Mouse (Mus musculus) kidney, embryonic 16.5 days (tissue): ENCODE results near the gene Maml2. TPM values are rescaled to one million over a fixed set of nuclear protein-coding genes. Genes with fewer than 3 reads are reported as not detected.
"Not testable (repeated sequence)": the region's sequence is repeated elsewhere in the genome, so short reads cannot be mapped to it uniquely, and the experiment has no call there.

Experiments
- ATAC-seq: fragments of 200-750 bp; cut with Nextera tagmentation; 2 replicates; pipeline ENCODE4 v1.8.0; 2017; ENCODE audit warnings: moderate TSS enrichment; ENCODE audit not compliant: low FRiP score, low TSS enrichment
- H3K27ac ChIP-seq: fragments of 300-500 bp; sonication (generic); 2 replicates; pipeline ENCODE4 v1.5.1; 2014; ENCODE audit warnings: low read length
- H3K27me3 ChIP-seq: fragments of 300-500 bp; sonication (generic); 2 replicates; pipeline ENCODE4 v1.6.1; 2014; ENCODE audit warnings: low read length, control low read depth, mixed read lengths; ENCODE audit not compliant: insufficient read depth
- H3K36me3 ChIP-seq: fragments of 300-500 bp; sonication (generic); 2 replicates; pipeline ENCODE4 v1.6.1; 2014; ENCODE audit warnings: low read length, control low read depth, mixed read lengths; ENCODE audit not compliant: insufficient read depth
- H3K4me1 ChIP-seq: fragments of 300-500 bp; sonication (generic); 2 replicates; pipeline ENCODE4 v1.6.1; 2014; ENCODE audit warnings: low read length, control low read depth, mixed read lengths; ENCODE audit not compliant: insufficient read depth
- H3K4me2 ChIP-seq: fragments of 300-500 bp; sonication (generic); replicated peaks from 2 replicates; pipeline ENCODE4 v1.6.1; 2014; ENCODE audit warnings: low read depth, low read length
- H3K4me3 ChIP-seq: fragments of 300-500 bp; sonication (generic); 2 replicates; pipeline ENCODE4 v1.5.1; 2014; ENCODE audit warnings: mild to moderate bottlenecking, low read length
- H3K9ac ChIP-seq: fragments of 300-500 bp; sonication (generic); replicated peaks from 2 replicates; pipeline ENCODE4 v1.6.1; 2014; ENCODE audit warnings: low read length
- H3K9me3 ChIP-seq: fragments of 300-500 bp; sonication (generic); 2 replicates; pipeline ENCODE4 v1.6.1; 2016; ENCODE audit warnings: low read length, control low read depth
- WGBS: fragments of 180-500 bp; shearing (Covaris S2); extraction: QIAGEN DNeasy Blood & Tissue Kit; methylation state at CpG from one replicate; pipeline ENCODE4 v1.1.7; 2014; 5-methylcytosine and 5-hydroxymethylcytosine counted together
- polyA plus RNA-seq: library from polyadenylated mRNA; unstranded; fragments of >200 nt; fragmentation: Nextera tagmentation; extraction: Ambion mirVana; gene quantifications from 2 replicates; pipeline ENCODE4 v1.2.1, GENCODE M21; 2015

Gene Maml2
- polyA plus RNA-seq, 1 experiment from 2014 or later, result 10.0 TPM

GRCm38 (mm10) chr9:13697041-13697811, 399.5 kb downstream of the Maml2 start:
- WGBS, result 79% methylated on average over 4 of the region's 4 CpGs
- Histone ChIP-seq H3K9ac (no peak overlapping the region), H3K4me1 (no peaks in the 10 kb centered on the region), H3K9me3 (no peaks in the 10 kb centered on the region), H3K36me3 (peaks cover 3% of the 10 kb centered on the region; the same call in 1 of the 2 replicates), H3K27me3 (no peaks in the 10 kb centered on the region), H3K4me3 (no peak overlapping the region), H3K27ac (no peak overlapping the region), H3K4me2 (no peak overlapping the region)
- no peak for ATAC-seq

GRCm38 (mm10) chr9:13697869-13698268, 400.1 kb downstream of the Maml2 start:
- Histone ChIP-seq H3K4me3 (no peak overlapping the region), H3K9me3 (no peaks in the 10 kb centered on the region), H3K4me1 (no peaks in the 10 kb centered on the region), H3K27me3 (no peaks in the 10 kb centered on the region), H3K36me3 (peaks cover 9% of the 10 kb centered on the region; the same call in 1 of the 2 replicates), H3K9ac (no peak overlapping the region), H3K4me2 (no peak overlapping the region), H3K27ac (no peak overlapping the region)
- 88% methylated on average over 4 of the region's 4 CpGs for WGBS
- ATAC-seq, result no peak

DNA sequence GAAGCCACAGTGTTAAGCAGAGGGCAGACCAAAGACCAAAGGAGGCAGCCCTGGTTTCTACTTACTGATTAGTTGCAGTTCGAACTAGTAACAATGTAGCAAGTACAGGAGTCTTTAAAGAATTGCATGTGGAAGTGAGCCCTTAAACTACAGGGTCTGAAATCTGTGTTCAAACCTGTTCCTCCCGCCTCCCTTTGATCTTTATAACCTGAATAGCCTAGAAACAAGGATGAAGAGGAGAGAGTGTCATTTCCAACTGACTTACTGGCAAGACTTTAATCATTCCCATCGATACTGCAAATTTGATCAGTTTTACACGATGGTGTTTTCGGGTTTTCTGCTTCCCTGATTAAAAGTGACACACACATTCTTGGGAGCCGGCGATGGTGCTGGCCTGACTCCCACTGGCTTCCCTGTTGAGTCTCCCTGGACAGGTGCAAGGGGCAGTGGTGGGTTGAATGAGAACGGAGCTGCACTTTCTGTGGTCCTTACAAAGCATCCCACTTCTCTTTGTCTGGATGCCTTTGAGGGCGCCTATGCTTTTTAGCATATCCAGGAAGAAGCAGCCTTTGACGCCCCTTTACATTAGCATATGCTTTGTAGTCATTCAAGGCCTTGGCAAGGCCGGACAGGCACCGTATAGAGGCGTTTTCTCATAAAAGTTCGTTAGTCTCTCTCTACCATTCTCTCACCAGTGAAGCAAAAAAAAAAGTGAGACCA, 401.5 kb downstream of the Maml2 start:
- no peaks in the 10 kb centered on the region for H3K9me3 ChIP-seq
- no peaks in the 10 kb centered on the region for H3K27me3 ChIP-seq
- H3K27ac ChIP-seq, result no peak overlapping the region
- H3K4me1 ChIP-seq, result no peaks in the 10 kb centered on the region
- 45% methylated on average over 14 of the region's 14 CpGs for WGBS
- no peak overlapping the region for H3K4me3 ChIP-seq
- H3K36me3 ChIP-seq, result peaks cover 9% of the 10 kb centered on the region; the same call in 1 of the 2 replicates
- no peak overlapping the region for H3K9ac ChIP-seq
- no peak overlapping the region for H3K4me2 ChIP-seq
- ATAC-seq, result no peak

DNA sequence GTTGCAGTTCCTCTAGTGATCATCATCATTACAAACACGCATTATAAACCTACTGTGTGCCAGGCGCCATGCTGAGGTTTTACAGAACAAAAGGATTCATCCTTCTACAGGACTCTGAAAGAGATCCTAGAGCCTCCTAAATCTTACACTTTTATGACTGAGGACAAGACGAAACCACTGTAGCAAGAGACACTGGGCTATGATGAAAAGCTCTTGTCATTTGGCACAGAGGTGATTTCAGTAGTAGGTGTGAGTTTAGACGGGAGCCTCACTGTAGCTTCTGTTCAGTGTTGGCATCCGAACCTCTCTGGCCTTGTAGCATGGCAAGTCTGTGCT, 402.0 kb downstream of the Maml2 start:
- WGBS, result 57% methylated on average over 5 of the region's 5 CpGs
- no peaks in the 10 kb centered on the region for H3K27me3 ChIP-seq
- ATAC-seq, result no peak
- H3K27ac ChIP-seq, result no peak overlapping the region
- no peak overlapping the region for H3K4me2 ChIP-seq
- H3K4me1 ChIP-seq, result no peaks in the 10 kb centered on the region
- H3K36me3 ChIP-seq, result peaks cover 9% of the 10 kb centered on the region; the same call in 1 of the 2 replicates
- H3K4me3 ChIP-seq, result no peak overlapping the region
- H3K9ac ChIP-seq, result no peak overlapping the region
- no peaks in the 10 kb centered on the region for H3K9me3 ChIP-seq

DNA sequence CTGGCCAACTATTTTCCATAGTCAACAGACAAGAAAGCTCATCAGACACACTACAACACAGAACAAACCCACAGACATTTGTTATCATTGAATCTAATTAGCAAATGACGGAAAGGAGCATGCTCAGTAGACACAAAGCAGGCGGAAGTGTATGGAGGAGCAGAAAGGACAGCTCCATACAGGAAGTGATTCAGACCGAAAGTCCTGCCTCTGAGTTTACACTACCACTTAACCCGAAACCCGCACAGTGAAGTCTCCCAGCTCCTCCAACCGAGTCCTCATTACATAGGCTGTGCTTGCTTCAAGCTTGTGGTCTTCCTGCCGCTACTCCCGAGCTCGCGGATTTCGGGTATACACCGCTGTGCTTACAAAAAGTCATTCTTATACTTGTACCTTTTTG, 404.0 kb downstream of the Maml2 start:
- no peak for ATAC-seq
- Histone ChIP-seq H3K36me3 (peaks cover 9% of the 10 kb centered on the region; the same call in 1 of the 2 replicates), H3K4me1 (no peaks in the 10 kb centered on the region), H3K27ac (no peak overlapping the region), H3K4me2 (no peak overlapping the region), H3K4me3 (no peak overlapping the region), H3K27me3 (no peaks in the 10 kb centered on the region), H3K9me3 (no peaks in the 10 kb centered on the region), H3K9ac (no peak overlapping the region)
- 94% methylated on average over 12 of the region's 12 CpGs for WGBS

DNA sequence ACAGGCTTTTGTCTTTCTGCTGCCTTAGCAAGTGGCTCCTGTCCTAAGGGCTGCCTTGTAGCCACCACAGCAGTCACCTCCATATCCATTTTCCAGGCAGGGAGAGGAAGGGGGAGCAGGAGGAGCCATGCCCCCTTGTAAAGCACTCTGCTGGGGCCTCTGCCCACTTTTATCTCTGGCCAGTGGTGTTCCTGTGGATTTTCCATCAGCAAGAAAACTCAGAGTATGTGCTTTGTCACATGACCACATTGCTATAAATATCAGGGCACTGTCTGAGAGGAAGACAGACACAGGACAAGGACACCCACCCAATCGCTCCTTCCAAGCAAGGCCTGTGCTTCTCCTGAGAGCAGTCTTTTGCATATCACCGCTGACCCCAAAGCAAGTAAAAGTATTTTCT, 405.3 kb downstream of the Maml2 start:
- peaks cover 9% of the 10 kb centered on the region; the same call in 1 of the 2 replicates for H3K36me3 ChIP-seq
- 89% methylated on average over 2 of the region's 2 CpGs for WGBS
- no peaks in the 10 kb centered on the region for H3K27me3 ChIP-seq
- no peak overlapping the region for H3K4me3 ChIP-seq
- no peak overlapping the region for H3K9ac ChIP-seq
- H3K9me3 ChIP-seq, result no peaks in the 10 kb centered on the region
- no peak overlapping the region for H3K4me2 ChIP-seq
- no peak for ATAC-seq
- no peak overlapping the region for H3K27ac ChIP-seq
- H3K4me1 ChIP-seq, result no peaks in the 10 kb centered on the region

DNA sequence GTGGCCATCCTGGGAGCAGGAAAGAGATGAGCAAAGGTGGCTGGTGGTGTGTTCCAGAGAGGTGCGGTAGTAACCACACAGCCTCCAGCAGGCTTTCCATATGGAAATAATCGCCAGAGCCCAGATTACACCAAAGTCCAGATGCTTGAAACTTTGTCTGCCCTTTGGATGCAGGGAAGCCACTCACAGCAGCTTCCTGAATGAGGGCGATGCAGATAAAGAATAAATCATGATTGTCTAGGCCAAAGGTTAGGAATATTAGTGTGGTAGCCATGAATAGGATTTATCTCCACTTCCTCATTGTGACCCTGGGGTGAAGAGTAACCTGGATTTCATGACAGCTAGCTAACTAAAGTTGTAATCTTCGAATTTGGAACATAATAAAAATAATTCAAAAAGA, 407.2 kb downstream of the Maml2 start:
- peaks cover 9% of the 10 kb centered on the region; the same call in 1 of the 2 replicates for H3K36me3 ChIP-seq
- H3K4me2 ChIP-seq, result no peak overlapping the region
- no peaks in the 10 kb centered on the region for H3K27me3 ChIP-seq
- no peak overlapping the region for H3K27ac ChIP-seq
- no peaks in the 10 kb centered on the region for H3K4me1 ChIP-seq
- H3K9me3 ChIP-seq, result no peaks in the 10 kb centered on the region
- no peak overlapping the region for H3K4me3 ChIP-seq
- ATAC-seq, result no peak
- no peak overlapping the region for H3K9ac ChIP-seq
- whole genome bisulfite sequencing, result 70% methylated on average over 4 of the region's 4 CpGs

DNA sequence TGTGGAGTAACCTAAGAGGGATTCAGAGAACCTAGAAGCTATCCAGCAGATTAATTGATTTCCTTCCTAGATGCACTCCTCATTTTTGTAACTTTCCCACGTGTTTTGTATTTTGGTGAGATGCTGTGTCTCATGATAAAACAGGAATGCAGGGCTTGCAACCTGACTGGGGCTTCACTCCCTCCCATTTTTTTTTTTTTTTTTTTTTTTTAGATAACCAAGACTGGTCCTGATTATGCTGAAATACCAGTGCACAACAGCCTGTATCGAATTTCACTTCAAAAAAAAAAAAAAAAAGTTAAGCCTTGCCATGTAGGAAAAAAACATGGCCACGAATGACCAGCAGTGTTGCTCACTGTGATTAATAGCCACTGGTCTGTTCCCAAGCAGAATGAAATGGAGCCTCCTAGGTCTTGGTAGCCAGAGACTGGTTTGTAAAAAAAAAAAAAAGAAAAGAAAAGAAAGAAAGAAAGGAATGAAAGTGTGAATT, 409.4 kb downstream of the Maml2 start:
- H3K27ac ChIP-seq, result no peak overlapping the region
- no peaks in the 10 kb centered on the region for H3K27me3 ChIP-seq
- no peaks in the 10 kb centered on the region for H3K4me1 ChIP-seq
- H3K9ac ChIP-seq, result no peak overlapping the region
- no peak for ATAC-seq
- 35% methylated on average over 3 of the region's 3 CpGs for WGBS
- H3K9me3 ChIP-seq, result no peaks in the 10 kb centered on the region
- H3K4me2 ChIP-seq, result no peak overlapping the region
- peaks cover 7% of the 10 kb centered on the region; the same call in 1 of the 2 replicates for H3K36me3 ChIP-seq
- H3K4me3 ChIP-seq, result no peak overlapping the region

- Histone ChIP-seq H3K4me2 (no peak overlapping the region), H3K9me3 (no peaks in the 10 kb centered on the region), H3K36me3 (no peaks in the 10 kb centered on the region), H3K27ac (no peak overlapping the region), H3K4me1 (no peaks in the 10 kb centered on the region), H3K27me3 (no peaks in the 10 kb centered on the region), H3K9ac (no peak overlapping the region), H3K4me3 (no peak overlapping the region)
- no peak for ATAC-seq
- 89% methylated on average over 5 of the region's 5 CpGs for WGBS
Measured at GRCm38 (mm10) chr9:13709436-13709835, 411.7 kb downstream of the Maml2 start.

- not testable (repeated sequence) for H3K9me3 ChIP-seq, H3K4me3 ChIP-seq, H3K27ac ChIP-seq, H3K4me1 ChIP-seq, H3K27me3 ChIP-seq, H3K36me3 ChIP-seq, ATAC-seq
- Histone ChIP-seq H3K9ac (0 out of 2 replicates have a peak overlapping the region, but pooled peaks have one; percentile 38), H3K4me2 (peak overlapping the region; percentile 38)
- WGBS, result 75% methylated on average over 2 of the region's 2 CpGs
Measured at GRCm38 (mm10) chr9:13715891-13716290, 418.1 kb downstream of the Maml2 start.
